Mouse (Mus musculus) stomach, embryonic 15.5 days (tissue): ENCODE results near the gene Fcer1g. TPM values are rescaled to one million over a fixed set of nuclear protein-coding genes. Genes with fewer than 3 reads are reported as not detected.

Experiments
- ATAC-seq: fragments of 200-750 bp; cut with Nextera tagmentation; 2 replicates; pipeline ENCODE4 v1.8.0; 2017; ENCODE audit warnings: low read depth, moderate number of reproducible peaks, moderate TSS enrichment; ENCODE audit not compliant: insufficient read depth, low FRiP score
- H3K27ac ChIP-seq: fragments of 300-500 bp; sonication (generic); 2 replicates; pipeline ENCODE4 v1.5.1; 2015; ENCODE audit warnings: mild to moderate bottlenecking, inconsistent platforms
- H3K27me3 ChIP-seq: fragments of 300-500 bp; sonication (generic); replicated peaks from 2 replicates; pipeline ENCODE4 v1.6.1; 2015; ENCODE audit warnings: inconsistent platforms
- H3K36me3 ChIP-seq: fragments of 300-500 bp; sonication (generic); 2 replicates; pipeline ENCODE4 v1.6.1; 2015; ENCODE audit warnings: inconsistent platforms
- H3K4me1 ChIP-seq: fragments of 300-500 bp; sonication (generic); 2 replicates; pipeline ENCODE4 v1.6.1; 2015; ENCODE audit warnings: inconsistent platforms
- H3K4me2 ChIP-seq: fragments of 300-500 bp; sonication (generic); 2 replicates; pipeline ENCODE4 v1.6.1; 2015; ENCODE audit warnings: mild to moderate bottlenecking, inconsistent platforms
- H3K4me3 ChIP-seq: fragments of 300-500 bp; sonication (generic); replicated peaks from 2 replicates; pipeline ENCODE4 v1.5.1; 2015; ENCODE audit warnings: inconsistent platforms
- H3K9ac ChIP-seq: fragments of 300-500 bp; sonication (generic); 2 replicates; pipeline ENCODE4 v1.6.1; 2015; ENCODE audit warnings: inconsistent platforms
- H3K9me3 ChIP-seq: fragments of 300-500 bp; sonication (generic); 2 replicates; pipeline ENCODE4 v1.6.1; 2016; ENCODE audit warnings: inconsistent platforms
- WGBS: fragments of 180-500 bp; shearing (Covaris S2); methylation state at CpG from one replicate; pipeline ENCODE4 v1.1.7; 2015; 5-methylcytosine and 5-hydroxymethylcytosine counted together
- polyA plus RNA-seq: library from polyadenylated mRNA; unstranded; fragments of >200 nt; fragmentation: Nextera tagmentation; extraction: Ambion mirVana; gene quantifications from 2 replicates; pipeline ENCODE4 v1.2.1, GENCODE M21; 2015

Fcer1g gene
- polyA plus RNA-seq, 1 experiment from 2014 or later = 82.0 TPM

DNA sequence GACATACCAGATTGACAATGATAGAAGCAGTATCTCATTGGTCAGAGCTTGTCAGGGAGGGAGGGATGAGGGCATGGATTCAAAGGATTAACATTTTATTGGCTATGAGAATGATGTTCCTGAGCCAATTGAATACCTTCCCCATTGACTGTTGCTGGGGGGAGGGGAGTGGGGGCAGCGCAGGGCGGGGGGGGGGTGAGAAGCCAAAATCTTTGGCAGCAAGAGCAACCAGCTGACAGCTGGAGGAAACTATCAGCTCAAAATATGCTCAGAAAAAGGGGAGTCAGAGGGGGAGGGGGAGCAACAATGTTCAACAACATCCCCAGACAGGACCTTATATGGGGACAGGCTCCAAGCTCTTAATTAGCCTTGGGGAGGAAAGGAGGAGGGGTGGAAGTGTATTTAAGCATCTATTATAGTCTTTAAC is 29.0 kb upstream of the Fcer1g start:
- H3K36me3 ChIP-seq = no peaks in the 10 kb centered on the region
- no peaks in the 10 kb centered on the region for H3K9me3 ChIP-seq
- H3K4me2 ChIP-seq = peak overlapping the region; percentile 46
- WGBS = 0% methylated on average over 2 of the region's 2 CpGs
- H3K27ac ChIP-seq = peak overlapping the region; percentile 93
- H3K27me3 ChIP-seq = no peaks in the 10 kb centered on the region
- ATAC-seq = peak; percentile 75; the same call in 1 of the 2 replicates
- peaks cover 13% of the 10 kb centered on the region; the same call in 1 of the 2 replicates for H3K4me1 ChIP-seq
- H3K4me3 ChIP-seq = no peak overlapping the region
- no peak overlapping the region for H3K9ac ChIP-seq

DNA sequence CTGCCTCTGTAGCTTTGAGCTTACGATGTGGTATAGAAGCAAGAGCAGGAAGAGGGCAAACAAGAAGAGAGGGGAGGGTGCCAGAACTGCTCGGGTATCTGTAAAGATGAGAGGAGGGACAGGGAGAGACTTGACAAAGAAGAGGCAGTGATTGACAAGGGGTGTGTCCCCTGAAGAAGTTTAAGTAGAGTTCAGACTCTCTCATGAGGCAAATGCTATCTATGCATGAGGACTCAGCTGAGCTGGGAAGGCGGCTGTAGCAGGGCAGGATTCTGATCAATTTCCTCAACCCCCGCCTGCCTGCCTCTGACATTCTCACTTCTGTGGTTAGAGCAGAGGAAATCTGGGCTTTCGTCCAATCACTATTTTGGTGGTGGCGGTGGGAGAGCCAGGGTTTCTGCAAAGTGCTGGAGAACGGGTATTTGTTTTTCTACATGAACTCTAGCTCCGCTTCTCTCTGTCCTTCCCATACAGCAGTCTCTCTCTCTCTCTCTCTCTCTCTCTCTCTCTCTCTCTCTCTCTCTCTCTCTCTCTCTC is 28.5 kb upstream of the Fcer1g start:
- H3K27me3 ChIP-seq = no peaks in the 10 kb centered on the region
- peak overlapping the region; percentile 46 for H3K4me2 ChIP-seq
- peak overlapping the region; percentile 16 for H3K4me3 ChIP-seq
- H3K27ac ChIP-seq = peak overlapping the region; percentile 93
- 1% methylated on average over 8 of the region's 8 CpGs for WGBS
- H3K9me3 ChIP-seq = no peaks in the 10 kb centered on the region
- H3K4me1 ChIP-seq = peaks cover 13% of the 10 kb centered on the region; the same call in 1 of the 2 replicates
- ATAC-seq = peak; percentile 75; the same call in 1 of the 2 replicates
- peak overlapping the region; percentile 22; the same call in 1 of the 2 replicates for H3K9ac ChIP-seq
- no peaks in the 10 kb centered on the region for H3K36me3 ChIP-seq

DNA sequence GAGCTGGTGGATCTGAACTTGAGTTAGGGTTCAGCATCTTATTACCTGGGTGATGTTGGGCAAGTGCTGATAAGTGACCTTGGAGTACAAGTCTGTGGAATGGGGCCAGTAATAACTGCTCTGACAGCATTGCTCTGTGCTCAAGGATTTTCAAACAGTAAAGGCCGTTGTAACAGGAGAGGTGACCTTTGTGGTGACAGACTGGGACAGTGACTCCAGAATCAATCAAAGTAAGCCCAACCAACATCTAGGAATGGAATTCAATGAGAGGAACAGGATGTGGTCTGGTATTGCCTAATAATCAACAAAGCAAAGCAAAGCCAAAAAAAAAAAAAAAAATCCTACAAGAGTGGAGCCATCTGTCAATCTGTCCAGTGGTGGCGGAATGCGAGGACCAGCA is 26.2 kb upstream of the Fcer1g start:
- ATAC-seq = no peak
- Histone ChIP-seq H3K27me3 (no peaks in the 10 kb centered on the region), H3K27ac (no peak overlapping the region), H3K4me1 (peaks cover 13% of the 10 kb centered on the region; the same call in 1 of the 2 replicates), H3K9me3 (no peaks in the 10 kb centered on the region), H3K36me3 (no peaks in the 10 kb centered on the region), H3K9ac (no peak overlapping the region), H3K4me3 (no peak overlapping the region), H3K4me2 (no peak overlapping the region)
- 42% methylated on average over 3 of the region's 3 CpGs for WGBS

DNA sequence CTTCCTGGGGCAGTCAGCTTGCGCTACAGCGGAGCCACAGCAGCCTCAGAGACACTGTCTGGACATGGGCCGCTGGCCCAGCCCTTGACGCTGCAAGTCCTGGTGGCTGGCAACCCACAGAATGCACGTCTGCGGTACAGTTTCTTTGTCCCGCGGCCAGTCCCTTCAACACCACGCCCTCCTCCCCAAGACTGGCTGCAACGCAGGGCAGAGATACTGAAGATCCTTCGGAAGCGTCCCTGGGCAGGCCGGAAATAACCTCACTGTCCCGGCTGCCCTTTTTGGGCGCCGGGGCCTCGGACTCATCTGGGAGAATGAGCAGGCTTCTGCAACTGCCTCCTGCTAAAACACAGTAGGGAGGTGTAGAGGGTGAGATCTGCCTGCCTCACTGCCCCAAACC is 24.8 kb upstream of the Fcer1g start:
- Histone ChIP-seq H3K9me3 (no peaks in the 10 kb centered on the region), H3K4me1 (peaks cover 13% of the 10 kb centered on the region; the same call in 1 of the 2 replicates), H3K4me3 (no peak overlapping the region), H3K27me3 (no peaks in the 10 kb centered on the region), H3K9ac (no peak overlapping the region), H3K27ac (no peak overlapping the region), H3K4me2 (no peak overlapping the region), H3K36me3 (no peaks in the 10 kb centered on the region)
- no peak for ATAC-seq
- 74% methylated on average over 17 of the region's 17 CpGs for WGBS

DNA sequence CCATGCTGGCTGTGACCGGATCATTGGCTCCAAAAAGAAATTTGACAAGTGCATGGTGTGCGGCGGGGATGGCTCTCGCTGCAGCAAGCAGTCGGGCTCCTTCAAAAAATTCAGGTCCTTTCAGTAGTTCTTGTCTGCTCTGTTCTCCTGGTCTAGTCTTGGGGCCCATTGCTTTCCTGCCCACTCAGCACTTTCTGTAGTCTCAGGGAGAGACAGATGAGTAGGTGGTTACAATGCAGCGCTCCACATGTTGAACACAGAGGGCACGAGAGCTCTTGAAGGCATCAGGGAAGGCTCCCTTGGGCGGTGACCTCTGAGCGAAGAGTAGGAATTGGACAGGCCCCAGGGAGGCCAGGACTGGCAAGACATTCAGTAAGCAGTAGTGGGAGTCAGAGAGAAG is 23.6 kb upstream of the Fcer1g start:
- Histone ChIP-seq H3K27ac (no peak overlapping the region), H3K4me2 (no peak overlapping the region), H3K36me3 (no peaks in the 10 kb centered on the region), H3K27me3 (no peaks in the 10 kb centered on the region), H3K4me1 (peaks cover 15% of the 10 kb centered on the region), H3K9me3 (no peaks in the 10 kb centered on the region), H3K4me3 (no peak overlapping the region), H3K9ac (no peak overlapping the region)
- no peak for ATAC-seq
- 83% methylated on average over 9 of the region's 9 CpGs for WGBS

DNA sequence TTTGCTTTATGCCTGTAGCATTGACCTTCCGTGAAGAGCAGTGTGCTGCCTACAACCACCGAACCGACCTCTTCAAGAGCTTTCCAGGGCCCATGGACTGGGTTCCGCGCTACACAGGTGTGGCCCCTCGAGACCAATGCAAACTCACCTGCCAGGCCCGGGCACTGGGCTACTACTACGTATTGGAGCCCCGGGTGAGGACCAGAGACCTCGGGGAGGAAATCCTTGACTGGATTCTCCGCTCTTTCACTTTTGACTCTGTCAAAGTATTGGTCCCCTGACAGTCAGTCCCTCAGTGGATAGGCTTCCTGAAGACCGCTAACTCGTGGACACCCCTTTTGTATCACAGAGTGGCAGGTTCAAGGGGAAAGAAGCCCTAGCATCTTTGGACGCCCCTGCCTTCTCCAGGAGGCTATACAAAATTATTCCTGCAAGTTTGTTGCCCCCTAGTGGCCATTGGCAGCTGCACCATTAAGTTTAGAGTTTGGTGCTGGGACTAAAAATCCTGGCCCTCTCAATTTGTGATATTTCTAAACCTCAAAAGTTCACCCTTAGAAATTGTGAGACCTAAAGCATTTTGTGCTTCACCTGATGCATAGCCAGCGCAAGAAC is 22.9 kb upstream of the Fcer1g start:
- no peaks in the 10 kb centered on the region for H3K36me3 ChIP-seq
- ATAC-seq = no peak
- H3K27ac ChIP-seq = no peak overlapping the region
- H3K9ac ChIP-seq = no peak overlapping the region
- WGBS = 67% methylated on average over 15 of the region's 15 CpGs
- H3K4me3 ChIP-seq = no peak overlapping the region
- H3K9me3 ChIP-seq = no peaks in the 10 kb centered on the region
- H3K4me2 ChIP-seq = no peak overlapping the region
- peaks cover 16% of the 10 kb centered on the region; the same call in 1 of the 2 replicates for H3K4me1 ChIP-seq
- H3K27me3 ChIP-seq = no peaks in the 10 kb centered on the region

DNA sequence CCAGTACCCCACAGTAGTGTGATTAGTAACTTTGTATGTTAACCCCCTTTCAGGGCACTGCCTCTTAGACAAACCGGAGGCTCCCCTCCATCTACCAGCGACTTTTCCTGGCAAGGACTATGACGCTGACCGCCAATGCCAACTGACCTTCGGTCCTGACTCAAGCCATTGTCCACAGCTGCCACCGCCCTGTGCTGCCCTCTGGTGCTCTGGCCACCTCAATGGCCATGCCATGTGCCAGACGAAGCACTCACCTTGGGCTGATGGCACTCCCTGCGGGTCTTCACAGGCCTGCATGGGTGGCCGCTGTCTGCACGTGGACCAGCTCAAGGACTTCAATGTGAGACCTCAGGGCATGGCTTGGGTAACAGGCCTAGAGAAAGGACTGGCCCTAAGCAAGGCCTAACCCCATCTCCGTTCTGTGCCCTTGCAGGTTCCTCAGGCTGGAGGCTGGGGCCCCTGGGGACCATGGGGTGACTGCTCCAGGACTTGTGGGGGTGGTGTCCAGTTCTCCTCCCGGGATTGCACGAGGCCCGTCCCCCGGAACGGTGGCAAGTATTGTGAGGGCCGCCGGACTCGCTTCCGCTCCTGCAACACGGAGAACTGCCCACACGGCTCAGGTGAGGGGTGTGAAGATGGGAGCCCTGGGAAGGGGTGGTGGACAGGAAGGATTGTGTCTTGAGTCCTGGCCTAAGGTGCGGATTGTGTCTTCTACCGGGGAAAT is 22.1 kb upstream of the Fcer1g start:
- Histone ChIP-seq H3K4me3 (no peak overlapping the region), H3K27ac (no peak overlapping the region), H3K4me2 (no peak overlapping the region), H3K36me3 (no peaks in the 10 kb centered on the region), H3K9me3 (no peaks in the 10 kb centered on the region), H3K4me1 (peaks cover 23% of the 10 kb centered on the region), H3K9ac (no peak overlapping the region), H3K27me3 (no peaks in the 10 kb centered on the region)
- no peak for ATAC-seq
- 89% methylated on average over 24 of the region's 24 CpGs for WGBS

DNA sequence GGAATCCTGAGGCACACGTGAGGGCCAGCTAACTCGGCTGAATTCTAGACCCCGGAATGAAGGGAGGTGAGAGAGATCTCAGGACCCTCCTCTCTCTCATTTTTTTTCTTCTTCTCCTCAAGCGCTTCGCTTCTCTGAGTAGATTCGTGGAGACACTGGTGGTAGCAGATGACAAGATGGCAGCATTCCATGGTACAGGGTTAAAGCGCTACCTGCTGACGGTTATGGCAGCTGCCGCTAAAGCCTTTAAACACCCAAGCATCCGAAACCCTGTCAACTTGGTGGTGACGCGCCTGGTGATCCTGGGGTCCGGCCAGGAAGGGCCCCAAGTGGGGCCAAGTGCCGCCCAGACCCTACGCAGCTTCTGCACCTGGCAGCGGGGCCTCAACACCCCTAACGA is 18.2 kb upstream of the Fcer1g start:
- ATAC-seq = no peak
- Histone ChIP-seq H3K27me3 (no peaks in the 10 kb centered on the region), H3K4me1 (peaks cover 43% of the 10 kb centered on the region)

DNA sequence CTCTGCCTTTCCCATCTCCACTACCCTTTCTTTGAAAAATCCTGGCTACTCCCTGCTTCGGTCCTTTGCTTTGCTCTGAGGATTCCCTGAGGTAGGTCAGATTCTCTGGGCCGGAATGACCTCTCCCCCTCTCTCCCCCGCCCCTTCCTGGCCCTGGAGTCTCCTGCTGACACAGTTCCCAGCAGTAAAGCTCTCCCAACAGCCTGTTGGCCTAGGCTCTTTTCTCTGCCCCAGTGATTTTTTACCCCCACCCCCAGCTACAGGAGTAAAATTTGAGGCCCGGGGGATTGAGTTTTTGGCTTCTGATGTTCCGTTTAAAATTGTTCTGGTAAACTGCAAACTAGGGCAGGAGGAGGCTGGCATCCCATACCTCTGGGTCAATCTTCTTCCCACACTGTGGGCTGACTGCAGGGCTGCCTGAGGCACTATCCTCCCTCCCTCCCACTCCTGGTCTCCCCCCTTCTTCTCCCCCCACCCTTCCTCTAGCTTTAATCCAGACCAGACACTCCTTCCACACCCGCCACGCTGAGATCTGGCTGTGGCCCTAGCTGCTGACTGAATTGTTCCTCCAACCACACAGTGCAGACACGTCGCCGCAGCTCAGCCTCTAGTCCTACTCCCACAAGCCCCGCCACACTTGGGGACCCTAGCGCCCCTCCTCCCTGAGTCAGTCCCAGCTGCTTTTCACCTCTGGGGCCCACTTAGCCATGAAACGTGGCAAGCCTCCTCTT is 17.6 kb upstream of the Fcer1g start:
- H3K27me3 ChIP-seq = no peaks in the 10 kb centered on the region
- H3K27ac ChIP-seq = peak overlapping the region; percentile 78
- no peaks in the 10 kb centered on the region for H3K36me3 ChIP-seq
- H3K4me2 ChIP-seq = peak overlapping the region; percentile 66
- peak; percentile 41 for ATAC-seq
- WGBS = 14% methylated on average over 13 of the region's 13 CpGs
- peak overlapping the region; percentile 35 for H3K4me3 ChIP-seq
- peaks cover 43% of the 10 kb centered on the region for H3K4me1 ChIP-seq
- H3K9ac ChIP-seq = no peak overlapping the region
- H3K9me3 ChIP-seq = no peaks in the 10 kb centered on the region

More for the DNA sequence above, 18.2 kb upstream of the Fcer1g start:
- Histone ChIP-seq H3K9ac (no peak overlapping the region), H3K27ac (peak overlapping the region; percentile 78), H3K9me3 (no peaks in the 10 kb centered on the region), H3K4me2 (peak overlapping the region; percentile 66), H3K36me3 (no peaks in the 10 kb centered on the region), H3K4me3 (peak overlapping the region; percentile 35)
- 60% methylated on average over 17 of the region's 17 CpGs for WGBS

DNA sequence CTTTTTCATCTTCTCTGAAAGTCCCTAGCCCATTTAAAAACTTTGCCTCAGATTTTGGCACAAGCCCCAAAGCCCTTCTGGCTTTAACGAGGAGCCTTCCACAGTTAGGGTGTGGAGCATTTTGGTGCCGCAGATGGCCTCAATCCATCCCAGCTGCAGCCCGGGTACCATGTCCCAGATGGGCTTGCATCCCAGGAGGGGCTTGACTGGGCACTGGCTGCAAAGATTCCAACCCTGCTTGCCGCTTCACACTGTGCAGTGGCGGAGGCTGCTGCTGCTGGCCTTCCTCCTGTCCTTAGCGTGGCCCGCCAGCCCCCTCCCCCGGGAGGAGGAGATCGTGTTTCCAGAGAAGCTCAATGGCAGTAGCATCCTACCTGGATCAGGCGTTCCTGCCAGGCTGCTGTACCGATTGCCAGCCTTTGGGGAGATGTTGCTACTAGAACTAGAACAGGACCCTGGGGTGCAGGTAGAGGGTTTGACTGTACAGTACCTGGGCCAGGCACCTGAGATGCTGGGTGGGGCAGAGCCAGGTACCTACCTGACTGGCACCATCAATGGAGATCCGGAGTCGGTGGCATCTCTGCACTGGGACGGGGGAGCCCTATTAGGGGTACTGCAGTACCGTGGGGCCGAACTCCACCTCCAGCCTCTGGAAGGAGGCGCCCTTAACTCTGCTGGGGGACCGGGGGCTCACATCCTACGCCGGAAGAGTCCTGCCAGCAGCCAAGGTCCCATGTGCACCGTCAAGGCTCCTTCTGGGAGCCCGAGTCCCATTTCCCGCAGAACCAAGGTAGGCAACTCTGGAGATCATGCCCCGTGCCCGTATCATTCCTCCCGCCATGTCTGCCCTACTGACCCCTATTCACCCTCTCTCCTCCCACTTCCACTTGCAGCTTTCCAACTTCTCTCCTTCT is 16.8 kb upstream of the Fcer1g start, which contains the start of gene Ndufs2:
Gene Ndufs2 (minus strand): TSS at position 709 of the 914 bp plus-strand sequence.
- H3K4me2 ChIP-seq = peak within 1 kb of the TSS; percentile 66
- ATAC-seq = no peak
- H3K27ac ChIP-seq = peak within 1 kb of the TSS; percentile 78
- WGBS = 24% methylated on average over 26 of the region's 26 CpGs
- H3K27me3 ChIP-seq = no peaks in the 10 kb centered on the region
- no peaks in the 10 kb centered on the region for H3K9me3 ChIP-seq
- H3K9ac ChIP-seq = peak within 1 kb of the TSS; percentile 32
- H3K4me3 ChIP-seq = peak within 1 kb of the TSS; percentile 35
- no peaks in the 10 kb centered on the region for H3K36me3 ChIP-seq
- H3K4me1 ChIP-seq = peaks cover 48% of the 10 kb centered on the region
